Mouse (Mus musculus) cerebellum, postnatal 14 days (tissue): ENCODE measurements at regions not wholly inside any gene's neighbourhood (a gene's known extent, or its start where the extent isn't known, plus 50 kb on each side); places are given as distances from the start of the nearest gene placed in this dataset.

Experiments used
- DNase-seq, 2 experiments: peaks; one replicate each; pipeline ENCODE4 v3.0.0; 2021; ENCODE audit warnings: mixed read lengths in 2 of 2

- DNase-seq, result no peak
Measured at GRCm38 (mm10) chr2:131801212-131801611, 58.3 kb downstream of the Erv3 start.

GRCm38 (mm10) chr2:131800126-131800894, 59.2 kb downstream of the Erv3 start:
- DNase-seq, result no peak

- no peak for DNase-seq
Measured at GRCm38 (mm10) chr2:131799486-131799885, 60.1 kb downstream of the Erv3 start.

- no peak for DNase-seq
Measured at GRCm38 (mm10) chr2:131797001-131797693, 62.4 kb downstream of the Erv3 start.

GRCm38 (mm10) chr2:131775381-131775780, 84.2 kb downstream of the Erv3 start:
- no peak for DNase-seq

GRCm38 (mm10) chr2:131773691-131774090, 85.9 kb downstream of the Erv3 start:
- DNase-seq, result no peak

GRCm38 (mm10) chr2:131772163-131772562, 87.4 kb downstream of the Erv3 start:
- DNase-seq, result no peak

GRCm38 (mm10) chr2:131770852-131771251, 88.7 kb downstream of the Erv3 start:
- peak; percentile 75 to 78 for DNase-seq

- DNase-seq, result no peak
Measured at GRCm38 (mm10) chr2:131769656-131770210, 89.8 kb downstream of the Erv3 start.

- DNase-seq, result no peak
Measured at GRCm38 (mm10) chr2:131766500-131766899, 93.0 kb downstream of the Erv3 start.

- no peak for DNase-seq
Measured at GRCm38 (mm10) chr2:131761507-131761906, 98.0 kb downstream of the Erv3 start.

GRCm38 (mm10) chr2:131757183-131757903, 102.2 kb downstream of the Erv3 start:
- no peak for DNase-seq

GRCm38 (mm10) chr2:131755107-131755506, 104.4 kb downstream of the Erv3 start:
- DNase-seq, result no peak

- DNase-seq, result no peak
Measured at GRCm38 (mm10) chr2:131753436-131753835, 106.1 kb downstream of the Erv3 start.

- no peak for DNase-seq
Measured at GRCm38 (mm10) chr2:131750679-131751078, 108.9 kb downstream of the Erv3 start.

- no peak for DNase-seq
Measured at GRCm38 (mm10) chr2:131750206-131750605, 109.3 kb downstream of the Erv3 start.

GRCm38 (mm10) chr2:131749746-131750145, 109.8 kb downstream of the Erv3 start:
- DNase-seq, result no peak

- DNase-seq, result no peak
Measured at GRCm38 (mm10) chr2:131748791-131749190, 110.8 kb downstream of the Erv3 start.

- DNase-seq, result no peak
Measured at GRCm38 (mm10) chr2:131747707-131748106, 111.8 kb downstream of the Erv3 start.

- no peak for DNase-seq
Measured at GRCm38 (mm10) chr2:131745381-131745895, 114.1 kb downstream of the Erv3 start.

GRCm38 (mm10) chr2:131744957-131745356, 114.6 kb downstream of the Erv3 start:
- no peak for DNase-seq

GRCm38 (mm10) chr2:131740456-131740855, 119.1 kb downstream of the Erv3 start:
- DNase-seq, result peak in 1 of 2 experiments; percentile 14

- no peak for DNase-seq
Measured at GRCm38 (mm10) chr2:131739022-131739421, 120.5 kb downstream of the Erv3 start.
